Mouse (Mus musculus): ENCODE data around the gene Baiap2. TPM values are rescaled to one million over a fixed set of nuclear protein-coding genes. Genes with fewer than 3 reads are reported as not detected.
A peak's percentile ranks its signal among the peaks of the same experiment; 100 is the strongest.

Gene Baiap2
- polyA plus RNA-seq, 1 experiment, result 41.5 TPM

DNA sequence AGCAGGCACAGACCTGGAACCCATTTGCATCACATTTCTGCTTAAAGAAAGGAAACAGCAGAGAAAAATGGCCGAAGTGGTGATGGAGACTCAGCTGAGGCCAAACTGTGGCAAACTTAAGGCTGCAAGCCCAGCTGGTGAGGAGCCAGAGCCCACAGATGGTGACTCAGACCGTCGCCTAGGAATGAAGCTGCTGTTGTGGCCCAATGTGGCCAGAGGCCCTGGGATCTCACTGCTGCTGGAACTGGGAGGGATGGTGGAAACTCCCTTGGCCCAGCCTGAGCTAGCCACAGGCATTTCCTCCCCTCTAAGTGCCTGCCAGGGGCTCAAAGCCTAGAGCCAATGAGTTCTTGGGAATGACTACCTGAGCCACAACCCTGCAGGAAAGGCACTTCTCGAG is 9.4 kb upstream of the Baiap2 start:
- TF ChIP-seq MYOD1 (IDR thresholded peaks at IDR 0.05; ENCODE audit: control insufficient read depth, insufficient read length, low read depth) (peak; percentile 68), CEBPB (IDR thresholded peaks at IDR 0.05; ENCODE audit: low read depth) (peak; percentile 12), MYOG (IDR thresholded peaks at IDR 0.05; ENCODE audit: control insufficient read depth, extremely low read depth, insufficient read length) (no peak), FOSL1 (IDR thresholded peaks at IDR 0.05; ENCODE audit: insufficient read depth, low read length, poor library complexity, severe bottlenecking) (peak; percentile 45), MAX (IDR thresholded peaks at IDR 0.05) (peak; percentile 86), CTCF (IDR thresholded peaks at IDR 0.05; ENCODE audit: control insufficient read depth, insufficient read depth, insufficient read length) (no peak)
- Histone ChIP-seq H3K4me3 (ENCODE audit: insufficient read depth, poor library complexity, severe bottlenecking) (no peak overlapping the region), H3K36me3 (ENCODE audit: control insufficient read depth, insufficient read depth) (peaks cover 5% of the 10 kb centered on the region), H3K27me3 (ENCODE audit: control insufficient read depth, insufficient read depth, insufficient read length) (no peaks in the 10 kb centered on the region), H3K79me3 (ENCODE audit: low read depth) (no peaks in the 10 kb centered on the region), H3K79me2 (ENCODE audit: control insufficient read depth, insufficient read depth) (peaks cover 8% of the 10 kb centered on the region), H3ac (ENCODE audit: control insufficient read depth, insufficient read length, low read depth) (no peak overlapping the region)

DNA sequence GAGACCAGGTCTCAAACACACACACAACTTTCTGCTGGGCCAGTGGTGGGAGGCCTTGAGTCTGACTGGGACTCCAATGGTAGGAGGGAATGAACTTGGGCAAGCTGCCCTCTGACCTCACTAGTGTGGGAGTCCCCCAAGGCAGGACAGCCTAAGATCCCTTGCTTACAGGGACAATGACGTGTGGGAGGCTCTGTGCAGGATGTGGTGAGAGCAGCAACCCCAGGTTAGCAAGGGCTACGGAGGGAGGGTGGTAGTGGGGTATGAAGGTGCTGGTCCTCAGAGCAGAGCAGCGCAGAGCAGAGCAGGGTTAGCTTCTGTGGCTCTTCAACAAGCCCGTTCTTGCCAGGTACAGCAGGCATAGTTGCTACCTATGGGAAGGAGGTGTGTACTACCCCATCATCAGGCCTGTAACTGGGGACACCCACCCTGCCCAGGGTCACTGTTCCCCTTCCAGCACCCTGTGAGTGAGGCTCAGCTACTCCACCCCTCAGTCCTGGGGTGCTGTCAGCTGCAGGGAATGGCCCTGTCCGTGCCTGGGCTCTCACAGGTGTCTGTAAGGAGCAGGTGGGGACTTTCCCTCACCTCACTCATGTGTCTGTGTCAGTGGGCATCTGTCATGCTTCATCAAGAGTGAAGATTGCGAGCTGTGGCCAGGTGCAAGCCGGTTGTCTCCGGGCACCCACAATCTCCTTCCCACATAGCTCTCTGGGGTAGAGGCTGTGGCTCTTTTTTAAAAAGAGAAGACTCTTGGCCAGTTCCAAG is 8.6 kb upstream of the Baiap2 start:
- Histone ChIP-seq H3K79me3 (ENCODE audit: low read depth) (no peaks in the 10 kb centered on the region), H3K27me3 (ENCODE audit: control insufficient read depth, insufficient read depth, insufficient read length) (no peaks in the 10 kb centered on the region), H3K36me3 (ENCODE audit: control insufficient read depth, insufficient read depth) (peaks cover 5% of the 10 kb centered on the region), H3K79me2 (ENCODE audit: control insufficient read depth, insufficient read depth) (peaks cover 8% of the 10 kb centered on the region), H3ac (ENCODE audit: control insufficient read depth, insufficient read length, low read depth) (no peak overlapping the region), H3K4me3 (ENCODE audit: insufficient read depth, poor library complexity, severe bottlenecking) (no peak overlapping the region)
- peak; percentile 31 for TF ChIP-seq MYOD1 (IDR thresholded peaks at IDR 0.05; ENCODE audit: control insufficient read depth, insufficient read length, low read depth)
- no peak for TF ChIP-seq FOSL1 (IDR thresholded peaks at IDR 0.05; ENCODE audit: insufficient read depth, low read length, poor library complexity, severe bottlenecking)

DNA sequence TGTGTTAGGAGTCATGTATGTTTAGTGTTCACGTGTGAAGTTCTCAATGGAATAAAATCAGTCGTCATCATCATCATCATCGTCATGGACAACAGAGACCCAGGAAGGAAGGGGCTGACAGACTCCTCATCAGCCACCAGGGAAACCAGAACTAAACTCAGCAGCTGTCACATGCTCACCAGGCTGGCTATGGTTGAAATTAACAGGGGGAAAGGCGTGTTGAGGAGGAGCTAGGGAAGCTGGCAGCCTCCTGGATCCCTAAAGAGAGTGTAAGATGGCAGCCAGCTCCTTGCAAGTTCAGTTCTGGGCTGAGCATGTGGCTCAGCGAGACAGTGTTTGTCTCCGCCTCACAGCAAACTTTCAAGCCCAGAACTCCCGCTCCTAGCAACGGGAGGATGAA is 7.8 kb upstream of the Baiap2 start:
- H3K36me3 ChIP-seq (ENCODE audit: control insufficient read depth, insufficient read depth), result peaks cover 5% of the 10 kb centered on the region
- H3K79me3 ChIP-seq (ENCODE audit: low read depth), result no peaks in the 10 kb centered on the region
- H3K27me3 ChIP-seq (ENCODE audit: control insufficient read depth, insufficient read depth, insufficient read length), result no peaks in the 10 kb centered on the region
- no peak overlapping the region for H3K4me3 ChIP-seq (ENCODE audit: insufficient read depth, poor library complexity, severe bottlenecking)
- peaks cover 16% of the 10 kb centered on the region for H3K79me2 ChIP-seq (ENCODE audit: control insufficient read depth, insufficient read depth)
- no peak overlapping the region for H3ac ChIP-seq (ENCODE audit: control insufficient read depth, insufficient read length, low read depth)
- TF ChIP-seq MAX (IDR thresholded peaks at IDR 0.05) (no peak), USF1 (IDR thresholded peaks at IDR 0.05; ENCODE audit: low read depth) (peak; percentile 26), MYOG (IDR thresholded peaks at IDR 0.05; ENCODE audit: control insufficient read depth, extremely low read depth, insufficient read length) (no peak), MYOD1 (IDR thresholded peaks at IDR 0.05; ENCODE audit: control insufficient read depth, insufficient read length, low read depth) (no peak), FOSL1 (IDR thresholded peaks at IDR 0.05; ENCODE audit: insufficient read depth, low read length, poor library complexity, severe bottlenecking) (no peak), CTCF (IDR thresholded peaks at IDR 0.05; ENCODE audit: control insufficient read depth, insufficient read depth, insufficient read length) (no peak), CEBPB (IDR thresholded peaks at IDR 0.05; ENCODE audit: low read depth) (no peak)

DNA sequence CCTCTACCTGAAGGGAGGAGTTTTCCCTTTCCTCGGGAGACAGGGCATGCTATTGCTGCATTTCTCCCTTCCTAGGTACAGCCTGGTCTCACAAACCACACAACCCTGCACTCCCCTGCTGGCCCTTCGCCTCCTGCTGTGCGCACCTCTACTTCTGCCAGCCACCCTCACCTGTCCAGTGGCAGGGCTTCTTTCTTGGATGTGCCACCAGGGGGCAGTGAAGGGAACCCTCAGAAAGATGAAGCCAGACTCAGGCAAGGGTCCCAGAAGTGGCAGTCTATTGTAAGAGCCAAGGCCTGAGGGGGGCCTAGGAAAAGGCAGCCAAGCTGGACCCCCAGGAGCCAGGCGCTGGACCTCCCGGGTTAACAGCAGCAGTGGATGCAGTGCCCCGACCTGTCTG is 7.1 kb upstream of the Baiap2 start:
- H3K4me3 ChIP-seq (ENCODE audit: insufficient read depth, poor library complexity, severe bottlenecking), result no peak overlapping the region
- H3K27me3 ChIP-seq (ENCODE audit: control insufficient read depth, insufficient read depth, insufficient read length), result no peaks in the 10 kb centered on the region
- H3K79me3 ChIP-seq (ENCODE audit: low read depth), result no peaks in the 10 kb centered on the region
- peaks cover 5% of the 10 kb centered on the region for H3K36me3 ChIP-seq (ENCODE audit: control insufficient read depth, insufficient read depth)
- peaks cover 22% of the 10 kb centered on the region for H3K79me2 ChIP-seq (ENCODE audit: control insufficient read depth, insufficient read depth)
- H3ac ChIP-seq (ENCODE audit: control insufficient read depth, insufficient read length, low read depth), result no peak overlapping the region
- TF ChIP-seq FOSL1 (IDR thresholded peaks at IDR 0.05; ENCODE audit: insufficient read depth, low read length, poor library complexity, severe bottlenecking), result no peak
- peak; percentile 22 for TF ChIP-seq CTCF (IDR thresholded peaks at IDR 0.05; ENCODE audit: control insufficient read depth, insufficient read depth, insufficient read length)
- TF ChIP-seq CEBPB (IDR thresholded peaks at IDR 0.05; ENCODE audit: low read depth), result no peak

DNA sequence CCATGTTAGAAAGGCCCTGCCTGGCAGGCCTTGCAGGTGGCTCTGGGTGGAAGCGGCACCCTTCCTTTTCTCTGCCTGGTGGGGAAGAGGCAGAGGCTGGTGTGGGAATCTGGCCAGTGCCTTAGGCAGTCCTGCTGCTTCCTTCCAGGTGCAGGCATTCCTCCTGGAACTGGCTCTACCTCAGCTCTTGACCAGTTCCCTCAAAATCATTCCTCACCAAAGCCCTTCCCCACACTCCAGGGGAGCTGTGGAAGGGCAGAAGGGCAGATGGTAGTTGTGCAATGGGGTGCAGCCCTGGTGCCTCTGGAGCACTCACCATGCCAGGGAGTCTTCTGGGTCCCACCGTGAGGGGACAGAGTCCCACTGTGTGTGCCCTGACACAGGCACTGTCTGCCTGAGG is 6.1 kb upstream of the Baiap2 start:
- Histone ChIP-seq H3K79me2 (ENCODE audit: control insufficient read depth, insufficient read depth) (peaks cover 30% of the 10 kb centered on the region), H3ac (ENCODE audit: control insufficient read depth, insufficient read length, low read depth) (no peak overlapping the region), H3K79me3 (ENCODE audit: low read depth) (no peaks in the 10 kb centered on the region), H3K36me3 (ENCODE audit: control insufficient read depth, insufficient read depth) (peaks cover 5% of the 10 kb centered on the region), H3K4me3 (ENCODE audit: insufficient read depth, poor library complexity, severe bottlenecking) (no peak overlapping the region), H3K27me3 (ENCODE audit: control insufficient read depth, insufficient read depth, insufficient read length) (no peaks in the 10 kb centered on the region)
- TF ChIP-seq MYOG (IDR thresholded peaks at IDR 0.05; ENCODE audit: control insufficient read depth, extremely low read depth, insufficient read length) (no peak), USF1 (IDR thresholded peaks at IDR 0.05; ENCODE audit: low read depth) (no peak), CTCF (IDR thresholded peaks at IDR 0.05; ENCODE audit: control insufficient read depth, insufficient read depth, insufficient read length) (no peak), FOSL1 (IDR thresholded peaks at IDR 0.05; ENCODE audit: insufficient read depth, low read length, poor library complexity, severe bottlenecking) (no peak), MYOD1 (IDR thresholded peaks at IDR 0.05; ENCODE audit: control insufficient read depth, insufficient read length, low read depth) (no peak), MAX (IDR thresholded peaks at IDR 0.05) (no peak), CEBPB (IDR thresholded peaks at IDR 0.05; ENCODE audit: low read depth) (no peak)

DNA sequence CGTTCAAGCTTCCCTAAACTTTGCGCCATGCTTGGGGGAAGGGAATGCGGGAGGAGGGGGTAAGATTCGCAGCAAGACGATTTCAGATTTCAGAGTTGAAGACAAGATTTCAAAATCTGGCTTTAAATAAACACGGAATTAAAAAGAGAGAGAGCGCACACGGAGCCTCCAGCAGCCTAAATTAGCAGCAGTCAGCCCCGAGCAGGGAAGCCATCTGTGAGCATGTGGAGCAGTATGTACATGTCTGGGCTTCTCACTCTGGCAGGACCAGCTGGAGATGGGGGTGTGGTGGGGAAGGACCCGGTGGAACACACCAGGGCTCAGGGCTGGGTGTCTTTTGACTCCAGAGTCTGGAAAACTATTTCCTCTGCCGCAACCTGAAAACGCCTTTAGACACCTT is 5.3 kb upstream of the Baiap2 start:
- TF ChIP-seq CTCF (IDR thresholded peaks at IDR 0.05; ENCODE audit: control insufficient read depth, insufficient read depth, insufficient read length) (no peak), MYOG (IDR thresholded peaks at IDR 0.05; ENCODE audit: control insufficient read depth, extremely low read depth, insufficient read length) (no peak), USF1 (IDR thresholded peaks at IDR 0.05; ENCODE audit: low read depth) (no peak), CEBPB (IDR thresholded peaks at IDR 0.05; ENCODE audit: low read depth) (no peak), FOSL1 (IDR thresholded peaks at IDR 0.05; ENCODE audit: insufficient read depth, low read length, poor library complexity, severe bottlenecking) (no peak), MYOD1 (IDR thresholded peaks at IDR 0.05; ENCODE audit: control insufficient read depth, insufficient read length, low read depth) (no peak), MAX (IDR thresholded peaks at IDR 0.05) (no peak)
- Histone ChIP-seq H3K4me3 (ENCODE audit: insufficient read depth, poor library complexity, severe bottlenecking) (no peak overlapping the region), H3K79me2 (ENCODE audit: control insufficient read depth, insufficient read depth) (peaks cover 36% of the 10 kb centered on the region), H3K36me3 (ENCODE audit: control insufficient read depth, insufficient read depth) (peaks cover 5% of the 10 kb centered on the region), H3ac (ENCODE audit: control insufficient read depth, insufficient read length, low read depth) (no peak overlapping the region), H3K27me3 (ENCODE audit: control insufficient read depth, insufficient read depth, insufficient read length) (no peaks in the 10 kb centered on the region), H3K79me3 (ENCODE audit: low read depth) (peaks cover 1% of the 10 kb centered on the region)
